Mouse (Mus musculus): ENCODE data around the gene Fbll1. TPM values are rescaled to one million over a fixed set of nuclear protein-coding genes. Genes with fewer than 3 reads are reported as not detected.
"Not testable (repeated sequence)": the region's sequence is repeated elsewhere in the genome, so short reads cannot be mapped to it uniquely, and the experiment has no call there.

Fbll1 gene
- polyA plus RNA-seq, 1 experiment: not detected

DNA sequence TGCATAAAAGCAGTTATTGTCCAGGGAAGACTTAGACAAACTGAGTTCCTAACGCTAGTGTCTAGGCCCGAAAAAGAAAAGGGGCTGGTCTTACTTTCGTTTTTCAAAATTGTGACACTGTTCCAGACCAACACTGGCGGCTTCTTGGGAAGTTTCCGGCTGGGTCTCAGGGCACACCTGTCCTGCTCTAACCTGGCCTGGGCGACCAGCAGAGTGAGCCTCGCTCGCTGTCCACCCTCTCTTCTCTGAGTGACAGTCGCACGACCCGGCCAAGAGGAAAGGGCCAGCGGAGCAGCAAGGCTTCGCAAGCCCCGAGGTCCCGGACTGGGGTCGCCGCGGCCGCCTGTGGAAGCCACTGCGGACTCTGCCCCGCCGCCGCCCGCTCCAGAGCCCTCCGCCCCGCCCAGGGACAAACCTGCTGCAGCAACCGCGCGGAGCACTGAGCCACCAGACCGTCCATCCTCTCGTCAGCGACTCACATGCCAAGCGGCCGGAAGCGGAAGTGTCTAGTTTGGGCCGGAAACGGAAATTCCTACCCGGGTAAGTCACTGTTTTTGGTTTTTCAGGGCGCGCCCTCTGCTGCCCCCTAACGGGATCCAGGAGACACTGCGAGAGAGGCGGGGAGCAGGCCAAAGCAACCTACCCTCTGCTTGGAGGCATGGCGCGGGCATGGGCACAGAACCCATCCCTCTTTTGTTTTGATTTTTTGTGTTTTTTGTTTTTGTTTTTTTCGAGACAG is 35.5 kb upstream of the Fbll1 start, which contains the start of gene Rars:
Gene Rars, minus strand, starts transcription at position 485 of the 739 bp plus-strand sequence.
- Histone ChIP-seq H3K4me3 (replicated peaks; ENCODE audit: extremely low read depth, low read depth, low read length) (peak within 1 kb of the TSS; percentile 96), H3K4me1 (ENCODE audit: control insufficient read depth, insufficient read depth, low read length) (peaks cover 6% of the 10 kb centered on the region; the same call in 1 of the 2 replicates)
- DNase-seq: peak; percentile 89
- peak; percentile 71; the same call in 1 of the 2 replicates for TF ChIP-seq POLR2A (IDR thresholded peaks at IDR 0.05; ENCODE audit: borderline replicate concordance, extremely low read depth, low read depth, low read length)
- peak; percentile 70 for TF ChIP-seq CTCF (IDR thresholded peaks at IDR 0.05; ENCODE audit: insufficient read depth, low read length)
- WGBS: under 1% methylated on average over 46 of the region's 46 CpGs

GRCm38 (mm10) chr11:35833270-35833669 is 34.6 kb upstream of the Fbll1 start:
- DNase-seq: no peak
- WGBS: 55% methylated on average over 6 of the region's 6 CpGs
- Histone ChIP-seq H3K4me1 (ENCODE audit: control insufficient read depth, insufficient read depth, low read length) (peaks cover 6% of the 10 kb centered on the region; the same call in 1 of the 2 replicates), H3K4me3 (replicated peaks; ENCODE audit: extremely low read depth, low read depth, low read length) (peak overlapping the region; percentile 6)
- TF ChIP-seq POLR2A (IDR thresholded peaks at IDR 0.05; ENCODE audit: borderline replicate concordance, extremely low read depth, low read depth, low read length) (no peak), CTCF (IDR thresholded peaks at IDR 0.05; ENCODE audit: insufficient read depth, low read length) (no peak)

DNA sequence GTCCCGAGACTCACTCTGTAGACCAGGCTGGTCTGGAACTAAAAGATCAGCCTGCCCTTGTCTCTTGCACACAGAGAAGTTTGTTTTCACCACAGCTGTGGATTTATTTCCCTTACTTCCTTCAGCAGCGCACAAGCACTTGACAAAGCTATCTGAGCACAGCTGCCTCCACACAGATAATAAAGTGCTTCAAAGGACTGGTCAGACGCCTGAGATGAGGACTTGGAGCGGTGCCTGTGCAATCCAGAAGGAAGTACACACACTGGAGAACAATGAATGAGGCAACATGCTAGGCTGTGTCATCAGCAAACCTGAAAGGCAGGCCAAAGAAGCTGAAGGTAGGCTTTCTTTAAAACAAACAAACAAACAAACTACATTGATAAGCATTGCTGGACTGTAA is 33.5 kb upstream of the Fbll1 start:
- no peak for DNase-seq
- WGBS: 39% methylated on average over 4 of the region's 4 CpGs
- peaks cover 3% of the 10 kb centered on the region; the same call in 1 of the 2 replicates for H3K4me1 ChIP-seq (ENCODE audit: control insufficient read depth, insufficient read depth, low read length)
- no peak for TF ChIP-seq POLR2A (IDR thresholded peaks at IDR 0.05; ENCODE audit: borderline replicate concordance, extremely low read depth, low read depth, low read length)
- TF ChIP-seq CTCF (IDR thresholded peaks at IDR 0.05; ENCODE audit: insufficient read depth, low read length): no peak
- H3K4me3 ChIP-seq (replicated peaks; ENCODE audit: extremely low read depth, low read depth, low read length): no peak overlapping the region

GRCm38 (mm10) chr11:35827714-35828113 is 29.0 kb upstream of the Fbll1 start:
- WGBS: 89% methylated on average over 6 of the region's 6 CpGs

GRCm38 (mm10) chr11:35816316-35816715 is 17.6 kb upstream of the Fbll1 start:
- Histone ChIP-seq H3K4me3 (replicated peaks; ENCODE audit: extremely low read depth, low read depth, low read length) (no peak overlapping the region), H3K4me1 (ENCODE audit: control insufficient read depth, insufficient read depth, low read length) (no peaks in the 10 kb centered on the region)
- WGBS: 87% methylated on average over 12 of the region's 12 CpGs
- DNase-seq: no peak
- no peak for TF ChIP-seq POLR2A (IDR thresholded peaks at IDR 0.05; ENCODE audit: borderline replicate concordance, extremely low read depth, low read depth, low read length)

More at GRCm38 (mm10) chr11:35827714-35828113, 29.0 kb upstream of the Fbll1 start:
- Histone ChIP-seq H3K4me1 (ENCODE audit: control insufficient read depth, insufficient read depth, low read length) (no peaks in the 10 kb centered on the region), H3K4me3 (replicated peaks; ENCODE audit: extremely low read depth, low read depth, low read length) (no peak overlapping the region)
- TF ChIP-seq POLR2A (IDR thresholded peaks at IDR 0.05; ENCODE audit: borderline replicate concordance, extremely low read depth, low read depth, low read length): no peak
- DNase-seq: no peak

- no peak overlapping the region for H3K4me3 ChIP-seq (replicated peaks; ENCODE audit: extremely low read depth, low read depth, low read length)
- WGBS: 81% methylated on average over 10 of the region's 10 CpGs
- no peaks in the 10 kb centered on the region for H3K4me1 ChIP-seq (ENCODE audit: control insufficient read depth, insufficient read depth, low read length)
- no peak for DNase-seq
- TF ChIP-seq POLR2A (IDR thresholded peaks at IDR 0.05; ENCODE audit: borderline replicate concordance, extremely low read depth, low read depth, low read length): no peak
Observed at GRCm38 (mm10) chr11:35811458-35811857, 12.8 kb upstream of the Fbll1 start.

DNA sequence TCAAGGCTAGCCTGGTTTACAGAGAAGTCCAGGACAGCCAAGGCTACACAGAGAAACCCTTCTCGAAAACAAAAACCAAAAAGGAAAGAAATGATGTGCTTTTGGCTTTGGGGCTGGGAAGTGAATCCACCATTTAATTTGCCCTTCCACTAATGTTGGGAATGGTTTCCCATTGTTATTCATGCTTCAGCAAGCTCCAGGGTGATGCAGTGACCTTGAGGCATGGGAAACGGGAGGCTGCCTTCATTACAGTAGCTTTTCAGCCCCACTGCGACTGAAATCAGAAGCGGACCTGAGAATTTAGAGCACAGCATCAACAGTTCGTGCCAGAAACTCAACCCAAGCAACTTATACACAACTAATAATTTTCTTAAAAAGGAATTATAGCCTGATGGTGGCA is 2.6 kb upstream of the Fbll1 start:
- Histone ChIP-seq H3K4me3 (replicated peaks; ENCODE audit: extremely low read depth, low read depth, low read length) (no peak overlapping the region), H3K4me1 (ENCODE audit: control insufficient read depth, insufficient read depth, low read length) (no peaks in the 10 kb centered on the region)
- whole genome bisulfite sequencing: 75% methylated on average over 5 of the region's 5 CpGs
- no peak for TF ChIP-seq CTCF (IDR thresholded peaks at IDR 0.05; ENCODE audit: insufficient read depth, low read length)
- no peak for TF ChIP-seq POLR2A (IDR thresholded peaks at IDR 0.05; ENCODE audit: borderline replicate concordance, extremely low read depth, low read depth, low read length)
- no peak for DNase-seq

DNA sequence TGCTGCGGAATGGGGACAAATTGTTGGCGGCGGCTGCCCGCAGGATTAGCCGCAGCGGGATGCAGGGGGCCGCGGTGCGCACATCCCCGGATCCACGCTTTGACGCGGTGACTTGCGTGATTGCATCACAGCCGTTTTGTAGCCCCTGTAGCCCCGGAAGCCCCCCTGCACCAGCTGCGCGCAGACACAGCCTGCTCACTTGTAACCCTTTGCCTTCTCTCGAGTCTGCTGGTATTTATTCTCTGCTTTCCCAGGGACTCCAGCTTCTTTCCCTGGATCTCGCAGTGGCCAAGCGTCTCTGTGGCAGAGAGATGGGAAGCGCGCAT is 226 bp downstream of the Fbll1 start:
- 3% methylated on average over 23 of the region's 23 CpGs for WGBS
- no peak for DNase-seq
- no peaks in the 10 kb centered on the region for H3K4me1 ChIP-seq (ENCODE audit: control insufficient read depth, insufficient read depth, low read length)
- no peak overlapping the region for H3K4me3 ChIP-seq (replicated peaks; ENCODE audit: extremely low read depth, low read depth, low read length)
- TF ChIP-seq CTCF (IDR thresholded peaks at IDR 0.05; ENCODE audit: insufficient read depth, low read length): no peak
- no peak for TF ChIP-seq POLR2A (IDR thresholded peaks at IDR 0.05; ENCODE audit: borderline replicate concordance, extremely low read depth, low read depth, low read length)

DNA sequence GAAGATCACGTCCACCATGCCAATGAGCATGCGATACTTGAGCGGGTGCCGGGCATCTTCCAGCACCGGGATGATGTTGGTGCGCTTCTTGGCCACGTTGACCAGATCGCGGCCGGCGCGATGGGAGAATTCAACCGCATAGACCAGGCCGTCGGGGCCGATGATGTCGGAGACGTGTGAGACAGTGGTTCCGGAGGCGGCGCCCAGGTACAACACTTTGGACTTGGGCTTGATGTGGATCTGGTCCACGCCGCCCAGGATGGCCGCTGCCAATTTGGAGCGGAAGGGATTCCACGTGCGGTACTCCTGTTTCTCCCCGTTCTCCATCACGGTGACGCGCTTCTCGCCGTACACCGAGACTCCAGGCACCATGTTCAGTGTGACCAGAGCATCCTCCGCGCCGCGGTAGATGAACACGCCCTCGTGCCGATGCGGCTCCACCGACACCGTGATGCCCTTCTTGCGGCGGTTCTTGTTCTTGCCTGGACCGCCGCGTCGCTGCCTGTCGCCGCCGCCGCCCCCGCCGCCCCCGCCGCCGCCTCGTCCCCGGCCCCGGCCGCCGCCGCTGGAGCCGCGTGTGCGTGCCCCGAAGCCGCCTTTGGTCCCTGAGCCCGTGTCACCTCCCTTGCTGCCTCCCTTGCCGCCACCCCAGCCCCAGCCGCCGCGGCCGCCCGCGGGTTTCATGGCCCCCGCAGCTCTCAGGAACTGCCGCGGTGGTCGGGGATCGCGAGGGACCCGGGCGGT is 761 bp downstream of the Fbll1 start:
- no peak overlapping the region for H3K4me3 ChIP-seq (replicated peaks; ENCODE audit: extremely low read depth, low read depth, low read length)

GRCm38 (mm10) chr11:35792800-35793199 is 5.9 kb downstream of the Fbll1 start:
- DNase-seq; H3K4me3 ChIP-seq (replicated peaks; ENCODE audit: extremely low read depth, low read depth, low read length): not testable (repeated sequence)
- WGBS: 71% methylated on average over 5 of the region's 5 CpGs

More for the DNA sequence above, 761 bp downstream of the Fbll1 start:
- no peaks in the 10 kb centered on the region for H3K4me1 ChIP-seq (ENCODE audit: control insufficient read depth, insufficient read depth, low read length)
- no peak for TF ChIP-seq POLR2A (IDR thresholded peaks at IDR 0.05; ENCODE audit: borderline replicate concordance, extremely low read depth, low read depth, low read length)
- no peak for TF ChIP-seq CTCF (IDR thresholded peaks at IDR 0.05; ENCODE audit: insufficient read depth, low read length)
- no peak for DNase-seq
- 7% methylated on average over 66 of the region's 86 CpGs for WGBS

More at GRCm38 (mm10) chr11:35792800-35793199, 5.9 kb downstream of the Fbll1 start:
- H3K4me1 ChIP-seq (ENCODE audit: control insufficient read depth, insufficient read depth, low read length): not testable (repeated sequence)

Data from lung, adult 2 months (tissue).